8 mouse cellular contexts compared by ENCODE assay signal in genomic region chr10:127312356-127312676, GRCm38 (mm10). TPM values are rescaled to one million over a fixed set of nuclear protein-coding genes. Genes with fewer than 3 reads are reported as not detected.
DNase-seq lines count a peak whose midpoint lies in the region; ATAC-seq and TF ChIP-seq lines count a peak whose summit lies in the region.

No protein-coding gene starts in this region.

- peaks cover 24% of the 10 kb centered on the region for H3K36me3 ChIP-seq in forebrain, embryonic 12.5 days (replicated peaks)
- H3K36me3 ChIP-seq in heart, postnatal 0 days (replicated peaks; ENCODE audit: control insufficient read depth, insufficient read depth, low read length), result peaks cover 16% of the 10 kb centered on the region
- H3K36me3 ChIP-seq in liver, embryonic 15.5 days (replicated peaks), result peaks cover 29% of the 10 kb centered on the region
- peaks cover 11% of the 10 kb centered on the region for H3K36me3 ChIP-seq in neural tube, embryonic 11.5 days (ENCODE audit: control insufficient read depth, insufficient read depth, low read length)
- 0 out of 2 replicates have a peak, but pooled peaks cover 10% of the 10 kb centered on the region for H3K36me3 ChIP-seq in stomach, embryonic 16.5 days (ENCODE audit: control insufficient read depth, insufficient read depth, low read length)

- WGBS in forebrain, embryonic 12.5 days, result under 1% methylated on average over 4 of the region's 4 CpGs
- WGBS in heart, postnatal 0 days, result 3% methylated on average over 4 of the region's 4 CpGs
- 4% methylated on average over 4 of the region's 4 CpGs for WGBS in liver, embryonic 15.5 days (ENCODE audit: insufficient replicate concordance)
- WGBS in neural tube, embryonic 11.5 days, result 2% methylated on average over 4 of the region's 4 CpGs
- WGBS in stomach, embryonic 16.5 days, result under 1% methylated on average over 4 of the region's 4 CpGs

- no peak for TF ChIP-seq EP300 in heart, postnatal 0 days (IDR thresholded peaks at IDR 0.05; ENCODE audit: low read depth)

- TF ChIP-seq CTCF in heart, postnatal 0 days (IDR thresholded peaks at IDR 0.05; ENCODE audit: low read depth), result peak; percentile 90

- no peaks in the 10 kb centered on the region for H3K9me3 ChIP-seq in forebrain, embryonic 12.5 days
- H3K9me3 ChIP-seq in heart, postnatal 0 days (replicated peaks; ENCODE audit: control insufficient read depth, low read length), result no peaks in the 10 kb centered on the region
- no peaks in the 10 kb centered on the region for H3K9me3 ChIP-seq in liver, embryonic 15.5 days (replicated peaks)
- no peaks in the 10 kb centered on the region for H3K9me3 ChIP-seq in neural tube, embryonic 11.5 days (ENCODE audit: control insufficient read depth, low read length)
- H3K9me3 ChIP-seq in stomach, embryonic 16.5 days (replicated peaks; ENCODE audit: control insufficient read depth, low read length), result no peaks in the 10 kb centered on the region

- H3K4me1 ChIP-seq in forebrain, embryonic 12.5 days, result peaks cover 12% of the 10 kb centered on the region
- peaks cover 3% of the 10 kb centered on the region; the same call in 1 of the 2 replicates for H3K4me1 ChIP-seq in heart, postnatal 0 days (ENCODE audit: control insufficient read depth, insufficient read depth)
- peaks cover 38% of the 10 kb centered on the region for H3K4me1 ChIP-seq in liver, embryonic 15.5 days (replicated peaks)
- H3K4me1 ChIP-seq in neural tube, embryonic 11.5 days (ENCODE audit: control insufficient read depth, insufficient read depth, low read length), result 0 out of 2 replicates have a peak, but pooled peaks cover 6% of the 10 kb centered on the region
- H3K4me1 ChIP-seq in stomach, embryonic 16.5 days (ENCODE audit: control insufficient read depth, insufficient read depth, low read length), result peaks cover 10% of the 10 kb centered on the region; the same call in 1 of the 2 replicates

- H3K27ac ChIP-seq in forebrain, embryonic 12.5 days, result peak overlapping the region; percentile 75
- H3K27ac ChIP-seq in heart, postnatal 0 days (ENCODE audit: low read depth), result peak overlapping the region; percentile 70
- peak overlapping the region; percentile 91 for H3K27ac ChIP-seq in liver, embryonic 15.5 days (replicated peaks)
- peak overlapping the region; percentile 24; the same call in 1 of the 2 replicates for H3K27ac ChIP-seq in neural tube, embryonic 11.5 days (ENCODE audit: low read depth, low read length)
- peak overlapping the region; percentile 86 for H3K27ac ChIP-seq in stomach, embryonic 16.5 days (ENCODE audit: low read length)

- DNase-seq in ES-CJ7 (ENCODE audit: low read depth, low spot score), result peak; percentile 98
- DNase-seq in c-Kit-positive CD71-positive TER-119-positive erythroid progenitor cells, embryonic 14.5 days (ENCODE audit: low spot score), result peak; percentile 93
- DNase-seq in heart, postnatal 0 days (ENCODE audit: low spot score), result peak; percentile 88
- peak; percentile 84 to 87 for DNase-seq in kidney, postnatal 36 days
- peak; percentile 85 for DNase-seq in neural tube, embryonic 11.5 days (ENCODE audit: low spot score)

- peak; percentile 64 for ATAC-seq in forebrain, embryonic 12.5 days (ENCODE audit: low FRiP score)
- ATAC-seq in heart, postnatal 0 days (ENCODE audit: insufficient read depth, low read depth), result peak; percentile 63
- ATAC-seq in liver, embryonic 15.5 days (ENCODE audit: insufficient read depth), result peak; percentile 40
- ATAC-seq in neural tube, embryonic 11.5 days (ENCODE audit: insufficient read depth, low FRiP score, low TSS enrichment), result peak; percentile 53
- ATAC-seq in stomach, embryonic 16.5 days (ENCODE audit: insufficient read depth, low FRiP score), result peak; percentile 27; the same call in 1 of the 2 replicates

- peak overlapping the region; percentile 86; the same call in 1 of the 2 replicates for H3K9ac ChIP-seq in forebrain, embryonic 12.5 days
- H3K9ac ChIP-seq in heart, postnatal 0 days (replicated peaks; ENCODE audit: low read depth, low read length), result peak overlapping the region; percentile 81; the same call in 1 of the 2 replicates
- H3K9ac ChIP-seq in liver, embryonic 15.5 days, result peak overlapping the region; percentile 94
- H3K9ac ChIP-seq in neural tube, embryonic 11.5 days (ENCODE audit: low read length), result peak overlapping the region; percentile 50
- H3K9ac ChIP-seq in stomach, embryonic 16.5 days (ENCODE audit: low read length), result peak overlapping the region; percentile 72

- H3K4me2 ChIP-seq in forebrain, embryonic 12.5 days, result peak overlapping the region; percentile 71
- peak overlapping the region; percentile 85 for H3K4me2 ChIP-seq in heart, postnatal 0 days (ENCODE audit: low read depth, low read length)
- H3K4me2 ChIP-seq in liver, embryonic 15.5 days, result peak overlapping the region; percentile 84
- peak overlapping the region; percentile 61 for H3K4me2 ChIP-seq in neural tube, embryonic 11.5 days (ENCODE audit: low read depth)
- H3K4me2 ChIP-seq in stomach, embryonic 16.5 days (ENCODE audit: low read depth, low read length), result peak overlapping the region; percentile 61

- H3K27me3 ChIP-seq in forebrain, embryonic 12.5 days, result no peaks in the 10 kb centered on the region
- H3K27me3 ChIP-seq in heart, postnatal 0 days (ENCODE audit: control insufficient read depth, insufficient read depth, low read length), result no peaks in the 10 kb centered on the region
- H3K27me3 ChIP-seq in liver, embryonic 15.5 days, result no peaks in the 10 kb centered on the region
- H3K27me3 ChIP-seq in neural tube, embryonic 11.5 days (ENCODE audit: control insufficient read depth, insufficient read depth, low read length), result no peaks in the 10 kb centered on the region
- H3K27me3 ChIP-seq in stomach, embryonic 16.5 days (ENCODE audit: control insufficient read depth, insufficient read depth, low read length), result no peaks in the 10 kb centered on the region

- H3K4me3 ChIP-seq in forebrain, embryonic 12.5 days (replicated peaks), result peak overlapping the region; percentile 79
- peak overlapping the region; percentile 83 for H3K4me3 ChIP-seq in heart, postnatal 0 days (ENCODE audit: low read depth, low read length)
- peak overlapping the region; percentile 91 for H3K4me3 ChIP-seq in liver, embryonic 15.5 days (replicated peaks)
- H3K4me3 ChIP-seq in neural tube, embryonic 11.5 days (ENCODE audit: low read depth, low read length), result peak overlapping the region; percentile 70
- H3K4me3 ChIP-seq in stomach, embryonic 16.5 days (replicated peaks; ENCODE audit: low read length), result peak overlapping the region; percentile 76

RNA-seq across cellular contexts. Expression of gene Mars, which starts 0.7 kb away (rescaled TPM):
- 177 and 183 TPM in 2 replicates for polyA plus RNA-seq in forebrain, embryonic 12.5 days (2016; fragmentation: Nextera tagmentation; extraction: Ambion mirVana)
- 48.9 and 68.9 TPM in 2 replicates for total RNA-seq in heart, postnatal 0 days (2014; rRNA removed; ENCODE audit: low replicate concordance)
- 62.4 and 64.6 TPM in 2 replicates for polyA plus RNA-seq in heart, postnatal 0 days (2015; fragmentation: Nextera tagmentation; extraction: Ambion mirVana)
- polyA plus RNA-seq in liver, embryonic 15.5 days (2015; fragmentation: Nextera tagmentation; extraction: Ambion mirVana), result 109 and 112 TPM in 2 replicates
- polyA plus RNA-seq in neural tube, embryonic 11.5 days (2014; fragmentation: Nextera tagmentation; extraction: Ambion mirVana), result 164 and 166 TPM in 2 replicates
- polyA plus RNA-seq in stomach, embryonic 16.5 days (2015; fragmentation: Nextera tagmentation; extraction: Ambion mirVana), result 98.9 and 104 TPM in 2 replicates

RNA-seq across cellular contexts. Expression of gene Arhgap9, which starts 9.4 kb away (rescaled TPM):
- polyA plus RNA-seq in forebrain, embryonic 12.5 days (2016; fragmentation: Nextera tagmentation; extraction: Ambion mirVana), result 0.64 and 1.3 TPM in 2 replicates
- total RNA-seq in heart, postnatal 0 days (2014; rRNA removed; ENCODE audit: low replicate concordance), result 0.73 and 0.97 TPM in 2 replicates
- polyA plus RNA-seq in heart, postnatal 0 days (2015; fragmentation: Nextera tagmentation; extraction: Ambion mirVana), result 1.4 and 1.8 TPM in 2 replicates
- polyA plus RNA-seq in liver, embryonic 15.5 days (2015; fragmentation: Nextera tagmentation; extraction: Ambion mirVana), result 14.1 and 14.9 TPM in 2 replicates
- 1.1 and 1.8 TPM in 2 replicates for polyA plus RNA-seq in neural tube, embryonic 11.5 days (2014; fragmentation: Nextera tagmentation; extraction: Ambion mirVana)
- polyA plus RNA-seq in stomach, embryonic 16.5 days (2015; fragmentation: Nextera tagmentation; extraction: Ambion mirVana), result 4.2 and 6.6 TPM in 2 replicates

RNA-seq across cellular contexts. Expression of gene Mbd6, which starts 23.5 kb away (rescaled TPM):
- 18.4 and 21.2 TPM in 2 replicates for polyA plus RNA-seq in forebrain, embryonic 12.5 days (2016; fragmentation: Nextera tagmentation; extraction: Ambion mirVana)
- total RNA-seq in heart, postnatal 0 days (2014; rRNA removed; ENCODE audit: low replicate concordance), result 8.3 and 8.7 TPM in 2 replicates
- 6.5 and 6.9 TPM in 2 replicates for polyA plus RNA-seq in heart, postnatal 0 days (2015; fragmentation: Nextera tagmentation; extraction: Ambion mirVana)
- polyA plus RNA-seq in liver, embryonic 15.5 days (2015; fragmentation: Nextera tagmentation; extraction: Ambion mirVana), result 7.9 and 8.0 TPM in 2 replicates
- polyA plus RNA-seq in neural tube, embryonic 11.5 days (2014; fragmentation: Nextera tagmentation; extraction: Ambion mirVana), result 17.0 and 17.6 TPM in 2 replicates
- 8.6 and 11.6 TPM in 2 replicates for polyA plus RNA-seq in stomach, embryonic 16.5 days (2015; fragmentation: Nextera tagmentation; extraction: Ambion mirVana)

RNA-seq across cellular contexts. Expression of gene Gli1, which starts 29.5 kb away (rescaled TPM):
- polyA plus RNA-seq in forebrain, embryonic 12.5 days (2016; fragmentation: Nextera tagmentation; extraction: Ambion mirVana), result 3.2 and 3.6 TPM in 2 replicates
- 1.1 TPM in 1 of 2 replicates, not detected in the other for total RNA-seq in heart, postnatal 0 days (2014; rRNA removed; ENCODE audit: low replicate concordance)
- polyA plus RNA-seq in heart, postnatal 0 days (2015; fragmentation: Nextera tagmentation; extraction: Ambion mirVana), result 0.51 and 0.59 TPM in 2 replicates
- 0.31 and 0.32 TPM in 2 replicates for polyA plus RNA-seq in liver, embryonic 15.5 days (2015; fragmentation: Nextera tagmentation; extraction: Ambion mirVana)
- 3.8 and 4.6 TPM in 2 replicates for polyA plus RNA-seq in neural tube, embryonic 11.5 days (2014; fragmentation: Nextera tagmentation; extraction: Ambion mirVana)
- polyA plus RNA-seq in stomach, embryonic 16.5 days (2015; fragmentation: Nextera tagmentation; extraction: Ambion mirVana), result 9.8 and 9.9 TPM in 2 replicates

RNA-seq across cellular contexts. Expression of gene Inhbe, which starts 41.9 kb away (rescaled TPM):
- 0.06 TPM in 1 of 2 replicates, not detected in the other for polyA plus RNA-seq in forebrain, embryonic 12.5 days (2016; fragmentation: Nextera tagmentation; extraction: Ambion mirVana)
- total RNA-seq in heart, postnatal 0 days (2014; rRNA removed; ENCODE audit: low replicate concordance), result not detected in 2 replicates
- polyA plus RNA-seq in heart, postnatal 0 days (2015; fragmentation: Nextera tagmentation; extraction: Ambion mirVana), result not detected in 2 replicates
- 0.71 and 0.82 TPM in 2 replicates for polyA plus RNA-seq in liver, embryonic 15.5 days (2015; fragmentation: Nextera tagmentation; extraction: Ambion mirVana)
- polyA plus RNA-seq in neural tube, embryonic 11.5 days (2014; fragmentation: Nextera tagmentation; extraction: Ambion mirVana), result not detected in 2 replicates
- polyA plus RNA-seq in stomach, embryonic 16.5 days (2015; fragmentation: Nextera tagmentation; extraction: Ambion mirVana), result 0.06 TPM in 1 of 2 replicates, not detected in the other

Comparison
In these comparisons a context has a peak if more than half of its experiments do, and no peak if none do; other contexts are left out.
1. Peak in every context shown above with its lines: DNase-seq, ATAC-seq, H3K4me3 ChIP-seq and H3K27ac ChIP-seq.
2. H3K27ac ChIP-seq: peak in every context shown above with its lines; median percentile 91 in liver, embryonic 15.5 days; 86 in stomach, embryonic 16.5 days; 75 in forebrain, embryonic 12.5 days; 70 in heart, postnatal 0 days; 24 in neural tube, embryonic 11.5 days.